Mouse (Mus musculus): ENCODE measurements around the gene Pxn.
A peak's percentile ranks its signal among the peaks of the same experiment; 100 is the strongest.
"Not testable (repeated sequence)": the region's sequence is repeated elsewhere in the genome, so short reads cannot be mapped to it uniquely, and the experiment has no call there.

Pxn gene

GRCm38 (mm10) chr5:115553801-115554420 is 47.4 kb downstream of the Pxn start:
- DNase-seq (ENCODE audit: low spot score in 2 of 2) = no peak

- DNase-seq (ENCODE audit: low spot score in 2 of 2) = no peak
These were observed 48.2 kb downstream of the Pxn start for GRCm38 (mm10) chr5:115554536-115555291.

- DNase-seq (ENCODE audit: low spot score in 2 of 2) = peak; percentile 45 to 72
These were observed 49.7 kb downstream of the Pxn start for GRCm38 (mm10) chr5:115556217-115556616.

GRCm38 (mm10) chr5:115558182-115558794 is 51.8 kb downstream of the Pxn start:
- DNase-seq (ENCODE audit: low spot score in 2 of 2) = no peak

GRCm38 (mm10) chr5:115559237-115560101 is 53.0 kb downstream of the Pxn start, which contains the start of gene Rplp0:
Rplp0 (plus strand) TSS chr5:115559467.
- peak; percentile 100 for DNase-seq (ENCODE audit: low spot score in 2 of 2)

GRCm38 (mm10) chr5:115560336-115560905 is 53.9 kb downstream of the Pxn start:
- no peak for DNase-seq (ENCODE audit: low spot score in 2 of 2)

GRCm38 (mm10) chr5:115563771-115564585 is 57.5 kb downstream of the Pxn start:
- no peak for DNase-seq (ENCODE audit: low spot score in 2 of 2)

GRCm38 (mm10) chr5:115564737-115565393 is 58.4 kb downstream of the Pxn start, which contains the start of gene Gcn1l1:
Gcn1l1 (plus strand) TSS chr5:115565254.
- DNase-seq (ENCODE audit: low spot score in 2 of 2) = peak; percentile 57 to 62

GRCm38 (mm10) chr5:115565403-115565802 is 58.9 kb downstream of the Pxn start:
- no peak for DNase-seq (ENCODE audit: low spot score in 2 of 2)

- no peak for DNase-seq (ENCODE audit: low spot score in 2 of 2)
These were observed 62.2 kb downstream of the Pxn start for GRCm38 (mm10) chr5:115568681-115569080.

GRCm38 (mm10) chr5:115569308-115569707 is 62.8 kb downstream of the Pxn start:
- no peak for DNase-seq (ENCODE audit: low spot score in 2 of 2)

- no peak for DNase-seq (ENCODE audit: low spot score in 2 of 2)
These were observed 63.2 kb downstream of the Pxn start for GRCm38 (mm10) chr5:115569721-115570120.

- DNase-seq (ENCODE audit: low spot score in 2 of 2) = peak; percentile 32 to 57
These were observed 64.6 kb downstream of the Pxn start for GRCm38 (mm10) chr5:115571086-115571485.

- no peak for DNase-seq (ENCODE audit: low spot score in 2 of 2)
These were observed 66.4 kb downstream of the Pxn start for GRCm38 (mm10) chr5:115572679-115573535.

GRCm38 (mm10) chr5:115574992-115575391 is 68.5 kb downstream of the Pxn start:
- no peak for DNase-seq (ENCODE audit: low spot score in 2 of 2)

GRCm38 (mm10) chr5:115577686-115578085 is 71.2 kb downstream of the Pxn start:
- DNase-seq (ENCODE audit: low spot score in 2 of 2) = not testable (repeated sequence)

GRCm38 (mm10) chr5:115578922-115579321 is 72.4 kb downstream of the Pxn start:
- DNase-seq (ENCODE audit: low spot score in 2 of 2) = no peak

GRCm38 (mm10) chr5:115579363-115579762 is 72.9 kb downstream of the Pxn start:
- DNase-seq (ENCODE audit: low spot score in 2 of 2) = no peak
